14 mouse cellular contexts compared by ENCODE assay signal in the genomic region with DNA sequence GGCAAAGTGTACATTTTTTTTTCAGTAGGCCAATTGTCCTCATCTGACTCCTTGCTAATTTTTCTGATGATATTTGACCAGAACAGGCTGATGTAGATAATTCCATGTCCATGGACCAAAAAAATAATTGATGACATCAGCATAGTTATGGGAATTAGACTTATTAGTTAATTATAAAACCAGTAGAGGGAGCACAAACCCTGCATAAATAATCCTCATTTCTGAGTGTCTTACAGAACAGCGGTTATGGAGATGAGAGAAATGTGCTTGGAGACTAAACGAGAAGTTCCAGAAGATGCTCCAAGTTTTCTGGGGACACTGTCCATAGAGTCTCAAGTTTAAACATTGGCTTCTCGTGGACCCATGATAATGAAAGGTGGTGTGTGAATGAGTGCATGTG.
DNase-seq lines count a peak whose midpoint lies in the region; ATAC-seq and TF ChIP-seq lines count a peak whose summit lies in the region.
"Had no signal": no experiment of that assay in that cellular context is flagged by ENCODE, and none has a peak within 500 bp of the region (broad histone marks: within the 10 kb centered on the region; RNA-seq: fewer than 3 reads in every experiment).

No protein-coding gene starts in this region.

- TF ChIP-seq CTCF in hindbrain, postnatal 0 days (IDR thresholded peaks at IDR 0.05; ENCODE audit: low read depth): peak; percentile 47
- peak; percentile 35 for TF ChIP-seq CTCF in lung, postnatal 0 days (IDR thresholded peaks at IDR 0.05)
- peak; percentile 58 for TF ChIP-seq CTCF in stomach, postnatal 0 days (IDR thresholded peaks at IDR 0.05; ENCODE audit: low read depth)

- H3K36me3 ChIP-seq in hindbrain, postnatal 0 days (ENCODE audit: insufficient read depth, low read length): no peaks in the 10 kb centered on the region
- H3K36me3 ChIP-seq in hindbrain, embryonic 12.5 days: no peaks in the 10 kb centered on the region
- no peaks in the 10 kb centered on the region for H3K36me3 ChIP-seq in lung, postnatal 0 days (ENCODE audit: insufficient read depth, low read length)
- H3K36me3 ChIP-seq in stomach, postnatal 0 days (ENCODE audit: control insufficient read depth, insufficient read depth, low read length): no peaks in the 10 kb centered on the region
- H3K36me3 ChIP-seq: midbrain, embryonic 12.5 days had no signal

- 33% methylated on average over 3 of the region's 3 CpGs for whole genome bisulfite sequencing in hindbrain, postnatal 0 days
- 79% methylated on average over 3 of the region's 3 CpGs for WGBS in hindbrain, embryonic 12.5 days
- 56% methylated on average over 3 of the region's 3 CpGs for WGBS in lung, postnatal 0 days
- 63% methylated on average over 3 of the region's 3 CpGs for WGBS in stomach, postnatal 0 days

- ATAC-seq in hindbrain, postnatal 0 days: 0 out of 2 replicates have a peak, but pooled peaks have one; percentile 35
- no peak for ATAC-seq in hindbrain, embryonic 12.5 days (ENCODE audit: low FRiP score)
- no peak for ATAC-seq in lung, postnatal 0 days
- no peak for ATAC-seq in stomach, postnatal 0 days (ENCODE audit: low FRiP score, low TSS enrichment)

- no peak overlapping the region for H3K9ac ChIP-seq in hindbrain, postnatal 0 days (replicated peaks; ENCODE audit: low read length)
- H3K9ac ChIP-seq in hindbrain, embryonic 12.5 days: no peak overlapping the region
- no peak overlapping the region for H3K9ac ChIP-seq in lung, postnatal 0 days (replicated peaks; ENCODE audit: low read depth)
- no peak overlapping the region for H3K9ac ChIP-seq in stomach, postnatal 0 days (ENCODE audit: low read length)
- H3K9ac ChIP-seq: midbrain, embryonic 12.5 days had no signal

- no peaks in the 10 kb centered on the region for H3K4me1 ChIP-seq in hindbrain, postnatal 0 days (ENCODE audit: insufficient read depth, low read length)
- H3K4me1 ChIP-seq in hindbrain, embryonic 12.5 days: 0 out of 2 replicates have a peak, but pooled peaks cover 4% of the 10 kb centered on the region
- H3K4me1 ChIP-seq in lung, postnatal 0 days (ENCODE audit: insufficient read depth, low read depth, low read length): peaks cover 11% of the 10 kb centered on the region
- H3K4me1 ChIP-seq in stomach, postnatal 0 days (replicated peaks; ENCODE audit: control insufficient read depth, insufficient read depth): 0 out of 2 replicates have a peak, but pooled peaks cover 2% of the 10 kb centered on the region

- H3K27me3 ChIP-seq in hindbrain, postnatal 0 days (ENCODE audit: insufficient read depth, low read length): no peaks in the 10 kb centered on the region
- H3K27me3 ChIP-seq in hindbrain, embryonic 12.5 days: no peaks in the 10 kb centered on the region
- no peaks in the 10 kb centered on the region for H3K27me3 ChIP-seq in lung, postnatal 0 days (replicated peaks; ENCODE audit: insufficient read depth, low read length)
- H3K27me3 ChIP-seq in stomach, postnatal 0 days (ENCODE audit: control insufficient read depth, insufficient read depth, low read length): no peaks in the 10 kb centered on the region
- H3K27me3 ChIP-seq: midbrain, embryonic 12.5 days had no signal

- DNase-seq in hindbrain, postnatal 0 days (ENCODE audit: low spot score): peak; percentile 66
- peak; percentile 52 for DNase-seq in lung, postnatal 0 days (ENCODE audit: low spot score)
- no peak for DNase-seq in lung, adult 18-20 months
- DNase-seq in NIH3T3 (ENCODE audit: low read depth): peak; percentile 9
- no peak for DNase-seq in stomach, postnatal 0 days (ENCODE audit: low spot score)
- no peak for DNase-seq in right cerebral cortex, postnatal 14 days
- DNase-seq: adrenal gland, postnatal 14 days; cerebellum, adult 9-10 months; kidney, postnatal 10 days; layer of hippocampus, adult 9-11 months; thymus, adult 2 months had no signal

- H3K4me2 ChIP-seq in hindbrain, postnatal 0 days (ENCODE audit: low read depth, low read length): no peak overlapping the region
- no peak overlapping the region for H3K4me2 ChIP-seq in hindbrain, embryonic 12.5 days (replicated peaks)
- H3K4me2 ChIP-seq in lung, postnatal 0 days (replicated peaks; ENCODE audit: low read depth, low read length): no peak overlapping the region
- no peak overlapping the region for H3K4me2 ChIP-seq in stomach, postnatal 0 days (replicated peaks; ENCODE audit: low read depth)
- H3K4me2 ChIP-seq: midbrain, embryonic 12.5 days had no signal

- H3K27ac ChIP-seq in hindbrain, postnatal 0 days: no peak overlapping the region
- no peak overlapping the region for H3K27ac ChIP-seq in hindbrain, embryonic 12.5 days
- no peak overlapping the region for H3K27ac ChIP-seq in lung, postnatal 0 days (ENCODE audit: low read length)
- no peak overlapping the region for H3K27ac ChIP-seq in stomach, postnatal 0 days (replicated peaks)
- H3K27ac ChIP-seq: macrophage; midbrain, embryonic 12.5 days had no signal

- no peak for TF ChIP-seq EP300 in lung, postnatal 0 days (IDR thresholded peaks at IDR 0.05)
- no peak for TF ChIP-seq EP300 in stomach, postnatal 0 days (optimal IDR thresholded peaks at IDR 0.05)

- H3K9me3 ChIP-seq in hindbrain, postnatal 0 days (ENCODE audit: low read length): no peaks in the 10 kb centered on the region
- no peaks in the 10 kb centered on the region for H3K9me3 ChIP-seq in hindbrain, embryonic 12.5 days (replicated peaks)
- no peaks in the 10 kb centered on the region for H3K9me3 ChIP-seq in lung, postnatal 0 days (ENCODE audit: low read length)
- no peaks in the 10 kb centered on the region for H3K9me3 ChIP-seq in stomach, postnatal 0 days (ENCODE audit: control insufficient read depth, low read length)
- H3K9me3 ChIP-seq: midbrain, embryonic 12.5 days had no signal

- H3K4me3 ChIP-seq in hindbrain, postnatal 0 days (ENCODE audit: low read length): no peak overlapping the region
- H3K4me3 ChIP-seq in hindbrain, embryonic 12.5 days: no peak overlapping the region
- no peak overlapping the region for H3K4me3 ChIP-seq in lung, postnatal 0 days (ENCODE audit: low read depth, low read length)
- no peak overlapping the region for H3K4me3 ChIP-seq in stomach, postnatal 0 days (ENCODE audit: low read depth, low read length)
- H3K4me3 ChIP-seq: midbrain, embryonic 12.5 days had no signal

Comparison
In these comparisons a context has a peak if more than half of its experiments do, and no peak if none do; other contexts are left out.
1. DNase-seq: peak in hindbrain, postnatal 0 days (single experiment), lung, postnatal 0 days (single experiment) and NIH3T3 (single experiment); none in lung, adult 18-20 months (0 of 2), stomach, postnatal 0 days (single experiment) and right cerebral cortex, postnatal 14 days (single experiment).
2. Peak in every context shown above with its lines, with median percentiles within 50 percentile points of each other: CTCF ChIP-seq.